ENCODE assay signal across 8 mouse cellular contexts in genomic region chr11:96823880-96824782, GRCm38 (mm10). TPM values are rescaled to one million over a fixed set of nuclear protein-coding genes. Genes with fewer than 3 reads are reported as not detected.
DNase-seq lines count a peak whose midpoint lies in the region; ATAC-seq lines count a peak whose summit lies in the region.

No protein-coding gene starts in this region.

- no peaks in the 10 kb centered on the region for H3K27me3 ChIP-seq in hindbrain, embryonic 16.5 days (replicated peaks; ENCODE audit: control insufficient read depth, insufficient read depth, low read length)

- WGBS in hindbrain, embryonic 16.5 days, result under 1% methylated on average over 26 of the region's 26 CpGs

- ATAC-seq in hindbrain, embryonic 16.5 days, result peak; percentile 92

- peak overlapping the region; percentile 72 for H3K9ac ChIP-seq in hindbrain, embryonic 16.5 days (ENCODE audit: low read depth, low read length)

- H3K4me1 ChIP-seq in hindbrain, embryonic 16.5 days (ENCODE audit: control insufficient read depth, insufficient read depth, low read depth, low read length), result peaks cover 59% of the 10 kb centered on the region

- DNase-seq in WW6 (ENCODE audit: low read depth, low spot score), result peak; percentile 100
- peak; percentile 83 to 88 for DNase-seq in cerebellum, postnatal 36 days
- DNase-seq in frontal cortex, postnatal 36 days (ENCODE audit: low spot score in 2 of 2), result peak; percentile 88 to 93
- peak; percentile 90 for DNase-seq in left cerebral cortex, adult 11 months (ENCODE audit: low spot score)
- peak; percentile 94 for DNase-seq in lung, postnatal 36 days
- peak; percentile 96 for DNase-seq in retina, embryonic 14.5 days (ENCODE audit: low spot score)
- peak; percentile 87 to 93 for DNase-seq in thymus, postnatal 36 days

- peak overlapping the region; percentile 95 for H3K4me2 ChIP-seq in hindbrain, embryonic 16.5 days (ENCODE audit: low read length)

- peaks cover 33% of the 10 kb centered on the region for H3K36me3 ChIP-seq in hindbrain, embryonic 16.5 days (ENCODE audit: control insufficient read depth, insufficient read depth, low read length)

- no peaks in the 10 kb centered on the region for H3K9me3 ChIP-seq in hindbrain, embryonic 16.5 days (ENCODE audit: control insufficient read depth, low read length)

- peak overlapping the region; percentile 75 for H3K27ac ChIP-seq in hindbrain, embryonic 16.5 days (ENCODE audit: low read depth, low read length)

- H3K4me3 ChIP-seq in hindbrain, embryonic 16.5 days (ENCODE audit: low read length), result peak overlapping the region; percentile 62

RNA-seq across cellular contexts. Expression of gene Nfe2l1, which starts 5.6 kb away (rescaled TPM):
- 83.3 and 86.9 TPM in 2 replicates for polyA plus RNA-seq in hindbrain, embryonic 16.5 days (2015; fragmentation: Nextera tagmentation; extraction: Ambion mirVana)

RNA-seq across cellular contexts. Expression of gene Copz2, which starts 25.5 kb away (rescaled TPM):
- 22.2 and 27.4 TPM in 2 replicates for polyA plus RNA-seq in hindbrain, embryonic 16.5 days (2015; fragmentation: Nextera tagmentation; extraction: Ambion mirVana)

RNA-seq across cellular contexts. Expression of gene Cbx1, which starts 35.2 kb away (rescaled TPM):
- 51.6 and 52.0 TPM in 2 replicates for polyA plus RNA-seq in hindbrain, embryonic 16.5 days (2015; fragmentation: Nextera tagmentation; extraction: Ambion mirVana)

RNA-seq across cellular contexts. Expression of gene Snx11, which starts 46.8 kb away (rescaled TPM):
- 52.2 and 55.9 TPM in 2 replicates for polyA plus RNA-seq in hindbrain, embryonic 16.5 days (2015; fragmentation: Nextera tagmentation; extraction: Ambion mirVana)

Comparison
In these comparisons a context has a peak if more than half of its experiments do, and no peak if none do; other contexts are left out.
1. Peak in every context shown above with its lines: DNase-seq, ATAC-seq, H3K4me3 ChIP-seq and H3K27ac ChIP-seq.